Mouse (Mus musculus): ENCODE data around the gene Klhdc1. TPM values are rescaled to one million over a fixed set of nuclear protein-coding genes. Genes with fewer than 3 reads are reported as not detected.

The Klhdc1 gene
- total and polyA plus RNA-seq, 3 experiments, result 0.23 to 1.1 TPM; not detected in 1

DNA sequence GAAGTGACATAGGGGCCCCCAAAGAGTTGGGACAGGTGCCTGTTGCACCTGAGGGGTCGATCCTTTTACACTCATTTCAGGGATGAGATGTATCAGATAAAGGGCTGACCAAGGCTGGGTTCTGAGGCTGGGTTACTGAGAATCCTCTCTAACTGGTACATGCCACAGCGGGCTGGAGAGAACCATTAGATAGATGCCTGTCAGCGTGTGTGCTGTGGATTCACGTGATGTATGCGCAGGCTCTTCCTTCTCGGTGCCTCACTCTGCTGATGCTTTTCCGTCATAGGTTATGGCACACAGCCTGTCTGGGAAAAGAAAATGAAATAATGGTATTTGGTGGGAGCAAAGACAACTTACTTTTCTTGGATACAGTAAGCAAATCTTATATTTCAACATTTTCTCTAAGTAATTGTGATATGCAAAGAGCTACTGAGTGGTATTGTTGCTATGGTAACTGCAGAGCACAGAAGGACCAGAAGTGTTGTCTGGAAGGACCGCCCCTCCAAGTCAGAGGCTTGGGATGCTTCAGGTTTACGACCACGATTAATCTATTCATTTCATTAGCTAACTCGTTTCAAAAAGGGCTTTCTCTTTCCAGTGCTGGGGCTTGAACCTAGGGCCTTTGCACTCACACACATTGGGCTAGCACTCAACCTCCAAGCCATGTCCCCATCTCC lies 27.1 kb downstream of the Klhdc1 start:
- Histone ChIP-seq H3K27ac (ENCODE audit: control insufficient read depth, low read depth, low read length) (no peak overlapping the region), H3K4me3 (ENCODE audit: control insufficient read depth in 1 of 2, insufficient read depth in 1 of 2, low read depth in 2 of 2, low read length in 2 of 2) (no peak overlapping the region), H3K27me3 (ENCODE audit: control insufficient read depth in 1 of 2, insufficient read depth in 2 of 2, low read length in 2 of 2) (no peaks in the 10 kb centered on the region; a peak in 1 of 4 replicates), H3K9ac (ENCODE audit: control insufficient read depth, low read depth, low read length, poor library complexity, severe bottlenecking) (no peak overlapping the region), H3K9me3 (replicated peaks; ENCODE audit: insufficient read depth, low read length) (no peaks in the 10 kb centered on the region), H3K36me3 (ENCODE audit: control insufficient read depth in 1 of 2, insufficient read depth in 2 of 2, low read length in 2 of 2) (no peaks in the 10 kb centered on the region), H3K79me2 (ENCODE audit: control insufficient read depth, insufficient read depth, low read length, poor library complexity) (no peaks in the 10 kb centered on the region), H3K4me1 (ENCODE audit: control insufficient read depth in 1 of 2, insufficient read depth in 2 of 2, low read length in 2 of 2) (no peaks in the 10 kb centered on the region)
- no peak for TF ChIP-seq CHD2 (IDR thresholded peaks at IDR 0.05; ENCODE audit: low read length)
- no peak for TF ChIP-seq GABPA (IDR thresholded peaks at IDR 0.05; ENCODE audit: low read depth, low read length)
- no peak for TF ChIP-seq RCOR1 (IDR thresholded peaks at IDR 0.05; ENCODE audit: low read depth, low read length)
- no peak for TF ChIP-seq USF1 (IDR thresholded peaks at IDR 0.05; ENCODE audit: low read depth, low read length)
- TF ChIP-seq UBTF (IDR thresholded peaks at IDR 0.05; ENCODE audit: borderline replicate concordance, insufficient read depth, low read depth, low read length), result no peak
- TF ChIP-seq E2F4 (IDR thresholded peaks at IDR 0.05; ENCODE audit: borderline replicate concordance, low read depth, low read length), result no peak
- no peak for DNase-seq (ENCODE audit: low read depth, low spot score)

DNA sequence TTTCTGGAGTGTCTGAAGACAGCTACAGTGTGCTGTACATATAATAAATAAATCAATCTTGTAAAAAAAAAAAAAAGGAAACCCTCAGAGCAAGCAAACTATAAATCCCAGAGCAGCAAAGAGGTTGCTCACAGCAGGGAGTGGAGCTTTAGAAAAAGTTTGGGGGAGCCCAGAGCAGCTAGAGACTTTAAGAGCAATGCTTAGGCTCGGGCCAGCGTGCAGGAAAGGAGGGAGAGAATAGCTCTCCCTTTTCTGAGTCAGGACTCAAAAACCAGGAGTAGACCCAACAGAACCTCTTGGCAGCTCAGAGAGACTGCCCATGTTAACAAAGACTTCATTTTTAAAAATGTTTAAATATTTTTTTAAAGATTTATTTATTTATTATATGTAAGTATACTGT lies 28.0 kb downstream of the Klhdc1 start:
- TF ChIP-seq CHD2 (IDR thresholded peaks at IDR 0.05; ENCODE audit: low read length) (no peak), SMC3 (IDR thresholded peaks at IDR 0.05; ENCODE audit: low read depth, low read length) (no peak), POLR2AphosphoS5 (IDR thresholded peaks at IDR 0.05; ENCODE audit: borderline replicate concordance, low read depth, low read length) (no peak), CHD1 (IDR thresholded peaks at IDR 0.05; ENCODE audit: low read depth, low read length) (no peak), CTCF (IDR thresholded peaks at IDR 0.05 in 2 of 3, conservative IDR thresholded peaks at IDR 0.05 in 1 of 3; ENCODE audit: control insufficient read depth in 1 of 3, insufficient read depth in 1 of 3, low read depth in 2 of 3, low read length in 3 of 3, poor library complexity in 1 of 3, severe bottlenecking in 1 of 3) (no peak), RCOR1 (IDR thresholded peaks at IDR 0.05; ENCODE audit: low read depth, low read length) (no peak), MXI1 (IDR thresholded peaks at IDR 0.05; ENCODE audit: low read depth, low read length) (no peak), SIN3A (IDR thresholded peaks at IDR 0.05; ENCODE audit: low read length) (no peak), GATA1 (IDR thresholded peaks at IDR 0.05; ENCODE audit: low read depth, low read length) (no peak), POLR2AphosphoS2 (IDR thresholded peaks at IDR 0.05; ENCODE audit: low read length) (no peak), TCF12 (IDR thresholded peaks at IDR 0.05; ENCODE audit: low read depth, low read length) (no peak), MAFK (IDR thresholded peaks at IDR 0.05; ENCODE audit: borderline replicate concordance, low read depth, low read length) (no peak), ZKSCAN1 (IDR thresholded peaks at IDR 0.05; ENCODE audit: low read depth, low read length) (no peak), EP300 (IDR thresholded peaks at IDR 0.05; ENCODE audit: low read depth in 1 of 2, low read length in 2 of 2) (no peak), MEF2A (IDR thresholded peaks at IDR 0.05; ENCODE audit: extremely low read depth, insufficient replicate concordance, low read depth, low read length, poor library complexity, severe bottlenecking) (no peak), TBP (IDR thresholded peaks at IDR 0.05; ENCODE audit: low read depth, low read length) (no peak), POLR2A (IDR thresholded peaks at IDR 0.05; ENCODE audit: control insufficient read depth in 1 of 2, insufficient read depth in 1 of 2, low read depth in 1 of 2, low read length in 2 of 2, poor library complexity in 1 of 2) (no peak), UBTF (IDR thresholded peaks at IDR 0.05; ENCODE audit: borderline replicate concordance, insufficient read depth, low read depth, low read length) (no peak), ETS1 (IDR thresholded peaks at IDR 0.05; ENCODE audit: low read depth, low read length) (no peak)
- no peaks in the 10 kb centered on the region for H3K4me1 ChIP-seq (ENCODE audit: control insufficient read depth in 1 of 2, insufficient read depth in 2 of 2, low read length in 2 of 2)
- no peaks in the 10 kb centered on the region for H3K36me3 ChIP-seq (ENCODE audit: control insufficient read depth in 1 of 2, insufficient read depth in 2 of 2, low read length in 2 of 2)
- no peak for DNase-seq (ENCODE audit: low read depth, low spot score)
- no peak overlapping the region for H3K27ac ChIP-seq (ENCODE audit: control insufficient read depth, low read depth, low read length)
- no peaks in the 10 kb centered on the region for H3K9me3 ChIP-seq (replicated peaks; ENCODE audit: insufficient read depth, low read length)
- no peaks in the 10 kb centered on the region; a peak in 1 of 4 replicates for H3K27me3 ChIP-seq (ENCODE audit: control insufficient read depth in 1 of 2, insufficient read depth in 2 of 2, low read length in 2 of 2)
- no peak overlapping the region for H3K9ac ChIP-seq (ENCODE audit: control insufficient read depth, low read depth, low read length, poor library complexity, severe bottlenecking)
- H3K79me2 ChIP-seq (ENCODE audit: control insufficient read depth, insufficient read depth, low read length, poor library complexity), result no peaks in the 10 kb centered on the region
- H3K4me3 ChIP-seq (ENCODE audit: control insufficient read depth in 1 of 2, insufficient read depth in 1 of 2, low read depth in 2 of 2, low read length in 2 of 2), result no peak overlapping the region

Data from MEL (cell line).